Mouse (Mus musculus) central nervous system, embryonic 18 days (tissue): Measurements from ENCODE around the gene Cyp2j9. TPM values are rescaled to one million over a fixed set of nuclear protein-coding genes. Genes with fewer than 3 reads are reported as not detected.

Source experiments
- polyA plus RNA-seq: library from polyadenylated mRNA; depleted of rRNA; stranded (reverse); fragments of >200 nt; gene quantifications from 2 replicates; pipeline ENCODE4 v1.2.3, GENCODE M21; 2012; rRNA removed

Cyp2j9 gene
- 5.1 and 6.9 TPM in 2 replicates for polyA plus RNA-seq

GRCm38 (mm10) chr4:96590911-96591790 is at the start of gene Cyp2j9:
Cyp2j9 (minus strand) TSS chr4:96591578.

GRCm38 (mm10) chr4:96553133-96553819 is 38.1 kb downstream of the Cyp2j9 start, which contains the start of gene Cyp2j6:
Cyp2j6 (minus strand) TSS chr4:96553661.

Other genes with a start within 250 kb of the Cyp2j9 start
- not detected in 2 replicates for gene Cyp2j11, start 242.9 kb downstream of the Cyp2j9 start, polyA plus RNA-seq
- gene Cyp2j8, start 84.2 kb downstream of the Cyp2j9 start, polyA plus RNA-seq = 0.08 TPM in 2 replicates
- 5.0 and 5.6 TPM in 2 replicates for gene Cyp2j6, start 37.9 kb downstream of the Cyp2j9 start, polyA plus RNA-seq
- not detected in 2 replicates for gene Cyp2j5, start 72.6 kb upstream of the Cyp2j9 start, polyA plus RNA-seq
- 0.05 TPM in 1 of 2 replicates, not detected in the other for gene Gm12695, start 193.6 kb upstream of the Cyp2j9 start, polyA plus RNA-seq